Mouse (Mus musculus): ENCODE data around the gene Hbq1a.

The Hbq1a gene

GRCm38 (mm10) chr11:32331075-32331474, 31.2 kb downstream of the Hbq1a start:
- no peak for DNase-seq (ENCODE audit: low spot score)

- peak; percentile 45 for DNase-seq (ENCODE audit: low spot score)
These were observed 32.0 kb downstream of the Hbq1a start for GRCm38 (mm10) chr11:32331861-32332260.

DNA sequence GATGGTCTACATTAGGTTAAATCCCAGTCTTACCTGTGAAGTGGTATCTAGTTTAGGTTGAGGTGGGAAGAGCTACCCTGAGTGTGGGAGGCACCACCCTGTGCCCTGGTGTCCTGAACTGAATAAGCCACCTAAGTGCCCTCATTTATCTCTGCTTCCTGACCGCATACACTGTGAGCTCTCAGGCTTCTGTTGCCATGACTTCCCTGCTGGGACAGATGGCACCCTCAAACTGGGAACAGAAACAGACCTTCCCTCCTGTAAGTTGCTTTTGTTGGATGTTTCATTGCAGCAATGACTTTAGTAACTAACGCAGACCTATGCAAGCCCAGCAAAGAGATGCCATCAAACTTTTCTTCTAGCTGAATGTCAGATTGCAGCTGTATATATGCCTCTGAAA, 33.4 kb downstream of the Hbq1a start:
- DNase-seq (ENCODE audit: low spot score), result no peak

- no peak for DNase-seq (ENCODE audit: low spot score)
These were observed 36.6 kb downstream of the Hbq1a start for GRCm38 (mm10) chr11:32336435-32336907.

- DNase-seq (ENCODE audit: low spot score), result no peak
These were observed 39.3 kb downstream of the Hbq1a start for GRCm38 (mm10) chr11:32339131-32339531.

DNA sequence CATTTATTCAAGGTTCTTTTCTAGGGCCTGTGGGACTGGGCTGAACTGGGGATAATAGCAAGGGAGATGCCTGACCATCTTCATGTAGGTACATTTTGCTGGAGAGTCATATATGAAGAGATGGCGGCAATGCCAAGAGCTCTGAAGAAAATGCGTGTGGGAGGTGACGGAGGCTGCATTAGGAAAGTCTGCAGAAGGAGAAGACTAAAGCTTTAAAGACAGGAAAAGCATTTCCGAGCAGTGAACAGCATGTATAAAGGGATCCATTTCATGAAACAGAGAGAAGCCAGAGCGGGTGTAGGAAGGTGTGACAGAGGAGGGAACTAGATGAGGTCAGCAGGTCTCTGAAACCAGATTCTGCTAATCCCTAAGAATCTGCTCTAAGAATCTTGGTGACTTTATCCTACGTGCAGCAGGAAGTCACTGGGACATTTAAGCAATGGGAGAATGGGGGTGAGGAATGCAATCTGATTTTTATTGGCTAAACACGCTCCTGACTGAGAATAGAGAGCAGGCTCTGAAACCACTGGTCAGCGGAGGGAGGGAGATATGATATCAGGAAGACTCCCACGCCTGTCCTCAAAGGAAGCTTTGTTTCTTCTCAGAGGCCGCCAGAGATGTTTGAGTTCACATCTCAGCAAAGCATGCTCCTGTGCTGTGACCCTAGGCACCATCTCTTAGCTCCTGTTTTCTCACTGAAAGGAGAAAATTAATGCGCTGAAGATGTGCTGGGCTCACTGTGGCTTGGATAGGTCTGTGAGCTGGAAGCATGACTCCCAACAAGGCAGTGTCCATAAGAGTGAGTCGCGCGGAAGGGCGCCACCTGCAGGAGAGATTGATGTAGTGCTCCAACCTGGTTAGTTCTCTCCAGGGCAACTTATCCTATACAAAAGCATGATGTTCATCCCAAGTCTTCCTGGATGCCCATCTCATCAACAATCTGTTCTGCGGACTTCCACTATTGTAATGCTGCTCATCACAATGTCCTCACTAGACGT, 40.9 kb downstream of the Hbq1a start:
- DNase-seq (ENCODE audit: low spot score), result peak; percentile 46

GRCm38 (mm10) chr11:32342770-32343191, 42.9 kb downstream of the Hbq1a start:
- DNase-seq (ENCODE audit: low spot score), result no peak

DNA sequence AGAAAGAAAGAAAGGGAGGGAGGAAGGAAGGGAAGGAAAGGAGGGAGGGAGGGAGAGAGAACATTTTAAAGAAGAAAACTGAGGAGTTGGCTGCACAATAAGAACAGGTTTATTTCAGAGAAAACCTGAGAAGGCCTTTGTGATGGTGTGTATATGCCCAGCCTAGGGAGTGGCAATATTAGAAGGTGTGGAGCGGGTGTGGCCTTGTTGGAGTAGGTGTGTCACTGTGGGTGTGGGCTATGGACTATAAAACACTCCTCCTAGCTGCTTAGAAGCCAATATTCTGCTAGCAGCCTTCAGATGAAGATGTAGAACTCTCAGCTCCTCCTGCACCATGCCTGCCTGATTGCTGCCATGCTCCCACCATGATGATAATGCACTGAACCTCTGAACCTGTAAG, 43.5 kb downstream of the Hbq1a start:
- DNase-seq (ENCODE audit: low spot score), result no peak

- no peak for DNase-seq (ENCODE audit: low spot score)
These were observed 45.8 kb downstream of the Hbq1a start for GRCm38 (mm10) chr11:32345504-32346297.

DNA sequence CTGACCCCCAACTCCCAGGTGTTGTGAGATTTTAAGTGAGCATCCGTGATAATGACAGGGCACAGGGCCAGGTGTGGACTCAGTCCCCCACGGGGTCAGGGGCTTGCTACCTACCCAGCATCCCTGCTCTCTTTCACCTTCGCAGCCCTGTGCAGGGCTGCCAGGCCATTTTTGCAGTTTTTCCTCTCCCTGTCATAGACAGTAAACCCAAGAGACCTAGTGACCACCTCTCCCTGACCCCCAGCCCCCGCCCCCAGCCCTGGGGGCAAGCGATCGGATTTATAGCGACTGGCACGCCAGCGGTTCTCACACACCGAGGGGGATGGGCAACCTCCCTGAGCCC, 47.4 kb downstream of the Hbq1a start:
- no peak for DNase-seq (ENCODE audit: low spot score)

DNA sequence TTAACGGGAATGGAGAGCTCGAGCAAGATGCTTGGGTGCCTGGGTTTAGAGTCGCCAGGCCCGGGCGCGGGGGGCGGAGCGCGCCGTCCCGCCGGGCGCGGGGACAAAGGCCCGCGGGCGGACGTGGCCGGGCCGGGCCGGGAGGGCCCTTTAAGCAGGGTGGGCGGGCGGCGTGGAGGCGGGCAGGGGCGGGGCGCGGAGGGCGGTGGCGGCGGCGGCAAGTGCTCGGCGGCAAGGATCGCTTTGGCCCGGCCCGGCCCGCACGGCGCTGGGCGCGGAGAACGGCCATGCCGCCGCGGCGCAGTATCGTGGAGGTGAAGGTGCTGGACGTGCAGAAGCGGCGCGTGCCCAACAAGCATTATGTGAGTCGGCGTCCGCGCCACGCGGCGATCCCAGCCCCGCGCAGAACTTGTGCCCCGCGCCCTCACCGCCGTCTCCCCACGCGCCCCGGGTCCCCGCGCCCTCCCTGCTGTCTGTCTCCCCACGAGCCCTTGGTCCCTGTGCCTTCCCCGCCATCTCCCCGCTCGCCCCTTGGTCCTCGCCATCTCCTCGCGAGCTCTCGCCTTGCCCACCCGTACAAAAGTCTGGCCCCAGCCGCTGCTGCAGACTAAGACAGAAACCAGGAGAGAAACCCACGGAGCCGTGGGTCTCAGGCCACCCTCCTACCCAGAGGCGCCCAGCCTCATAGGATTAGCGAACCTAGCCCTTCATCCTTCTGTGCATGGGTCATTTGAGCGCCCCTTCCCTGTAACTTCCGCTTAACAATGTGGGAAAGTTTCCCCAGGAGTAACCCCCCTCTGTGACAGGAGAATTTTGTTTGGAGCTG, 48.0 kb downstream of the Hbq1a start, which contains the start of gene Sh3pxd2b:
Gene Sh3pxd2b, plus strand, starts transcription at position 214 of the 826 bp plus-strand sequence.
- peak; percentile 24 for DNase-seq (ENCODE audit: low spot score)

DNA sequence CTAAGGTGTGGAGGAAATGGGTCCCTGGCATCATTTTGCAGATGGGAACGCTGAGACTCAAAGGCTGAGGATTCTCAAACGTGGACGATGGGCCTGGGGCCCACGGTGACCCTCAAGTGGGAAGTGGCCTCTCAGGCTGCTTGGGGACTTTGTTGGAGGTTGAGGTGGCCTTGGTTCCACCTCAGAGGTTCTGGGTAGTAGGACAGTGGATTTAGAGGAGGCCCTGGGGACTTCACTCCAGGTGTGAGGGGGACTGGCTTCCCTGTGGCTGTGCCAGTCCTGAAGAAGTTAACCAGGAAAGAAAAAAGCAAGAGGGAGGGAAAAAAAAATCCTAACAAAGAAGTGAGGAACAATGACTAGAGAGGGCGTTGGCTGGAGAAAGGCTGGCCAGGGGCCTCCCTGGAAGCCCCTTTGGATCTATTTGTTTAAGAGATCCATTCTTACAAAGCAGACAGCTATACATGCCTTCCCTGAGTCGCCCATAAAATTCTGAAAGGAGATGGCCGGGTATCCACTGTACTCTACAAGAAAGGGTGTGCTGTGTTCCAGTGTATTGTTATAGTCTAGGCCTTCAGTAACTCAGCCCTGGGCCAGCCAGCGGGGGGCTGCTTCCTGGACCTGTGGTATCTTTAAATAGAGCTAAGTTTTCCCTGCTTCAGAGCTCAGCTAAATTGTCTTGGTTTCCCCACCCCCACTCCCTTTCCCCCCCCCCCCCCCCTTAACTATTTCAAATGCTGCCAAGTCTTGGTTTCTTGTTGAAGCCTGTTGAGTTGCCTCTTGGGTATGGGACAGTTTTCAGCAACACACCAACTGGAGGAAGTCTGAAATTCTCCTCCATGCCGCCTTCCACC, 48.8 kb downstream of the Hbq1a start:
- no peak for DNase-seq (ENCODE audit: low spot score)

DNA sequence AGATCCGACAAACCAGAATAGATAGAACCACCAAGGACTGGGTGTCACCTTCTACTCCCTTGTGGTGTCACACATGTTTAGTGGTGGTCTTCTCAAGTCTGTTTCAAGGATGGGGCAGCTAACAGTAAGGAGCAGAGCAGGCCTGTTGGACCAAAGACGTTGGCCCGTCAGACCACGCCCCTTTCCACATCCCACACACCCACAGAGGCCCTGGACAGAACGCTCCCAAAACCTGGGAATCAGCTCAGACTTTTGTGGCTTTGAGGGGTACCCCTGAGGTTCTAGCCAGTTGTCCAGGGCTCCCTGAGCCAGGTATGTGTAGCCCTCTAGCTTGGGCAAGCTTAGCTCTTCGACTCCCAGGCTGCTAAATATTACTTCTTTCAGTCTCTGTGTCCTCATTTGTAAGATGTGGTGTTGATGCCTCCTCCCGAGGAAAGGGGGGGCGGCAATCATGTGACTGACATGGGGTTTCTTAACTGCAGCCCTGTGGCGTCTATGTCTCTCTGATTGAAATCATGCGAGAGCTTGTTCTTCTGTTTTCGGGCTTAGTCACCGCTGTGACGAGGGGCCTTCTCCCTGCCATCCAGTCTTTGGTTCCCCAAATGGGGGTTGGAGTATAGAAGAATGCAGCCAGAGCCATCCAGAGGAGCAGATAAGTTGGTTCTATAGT, 49.5 kb downstream of the Hbq1a start:
- no peak for DNase-seq (ENCODE audit: low spot score)

All from testis, postnatal 14 days (tissue).